Mouse (Mus musculus) left cerebral cortex, postnatal 14 days (tissue): ENCODE measurements around the gene Gm29133. TPM values are rescaled to one million over a fixed set of nuclear protein-coding genes. Genes with fewer than 3 reads are reported as not detected.

Experiments
- total RNA-seq, 2 experiments: library from RNA; stranded (reverse); gene quantifications; 2 replicates each; pipeline ENCODE4 v1.2.3; 2021

Gm29133 gene
- total RNA-seq, 2 experiments from 2014 or later = not detected

Other genes with a start within 250 kb of the Gm29133 start
- gene Pdcd10, start 191.3 kb upstream of the Gm29133 start, total RNA-seq = 10 to 100 TPM; 66.2 to 69.8 TPM
- gene Serpini1, start 190.7 kb upstream of the Gm29133 start, total RNA-seq = 100 to 1,000 TPM; 181 TPM
- 10 to 100 TPM; 17.7 to 19.1 TPM for gene Golim4, start 208.8 kb downstream of the Gm29133 start, total RNA-seq